Mouse (Mus musculus): ENCODE data around the gene Hist3h2ba. TPM values are rescaled to one million over a fixed set of nuclear protein-coding genes. Genes with fewer than 3 reads are reported as not detected.
"Not testable (repeated sequence)": the region's sequence is repeated elsewhere in the genome, so short reads cannot be mapped to it uniquely, and the experiment has no call there.

Hist3h2ba gene
- polyA plus RNA-seq, 1 experiment from 2014 or later = 355 TPM

DNA sequence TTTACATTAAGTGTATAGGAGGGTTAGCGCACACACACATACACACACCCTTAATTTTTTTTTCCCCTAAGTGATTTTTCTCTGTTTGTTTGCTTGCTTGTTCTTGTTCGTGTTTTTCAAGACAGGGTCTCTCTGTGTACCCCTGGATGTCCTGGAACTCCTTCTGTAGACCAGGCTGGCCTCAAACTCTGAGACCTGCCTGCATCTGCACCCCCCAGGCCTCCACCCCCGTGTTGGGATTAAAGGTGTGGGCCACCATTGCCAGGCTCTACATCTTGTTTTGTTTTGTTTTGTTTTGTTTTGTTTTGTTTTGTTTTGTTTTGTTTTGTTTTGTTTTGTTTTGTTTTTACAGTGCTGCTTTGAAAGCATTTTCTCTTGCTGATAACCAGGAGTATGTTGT is 1.4 kb upstream of the Hist3h2ba start:
- H3K27ac ChIP-seq (replicated peaks) = peak overlapping the region; percentile 100
- H3K36me3 ChIP-seq = no peaks in the 10 kb centered on the region
- 74% methylated on average over 3 of the region's 3 CpGs for WGBS
- H3K9me3 ChIP-seq = no peaks in the 10 kb centered on the region
- H3K4me2 ChIP-seq (replicated peaks) = peak overlapping the region; percentile 71
- no peaks in the 10 kb centered on the region for H3K27me3 ChIP-seq
- H3K4me3 ChIP-seq = peak overlapping the region; percentile 69
- ATAC-seq (replicated peaks) = no peak
- peaks cover 26% of the 10 kb centered on the region for H3K4me1 ChIP-seq
- H3K9ac ChIP-seq (replicated peaks) = peak overlapping the region; percentile 93

DNA sequence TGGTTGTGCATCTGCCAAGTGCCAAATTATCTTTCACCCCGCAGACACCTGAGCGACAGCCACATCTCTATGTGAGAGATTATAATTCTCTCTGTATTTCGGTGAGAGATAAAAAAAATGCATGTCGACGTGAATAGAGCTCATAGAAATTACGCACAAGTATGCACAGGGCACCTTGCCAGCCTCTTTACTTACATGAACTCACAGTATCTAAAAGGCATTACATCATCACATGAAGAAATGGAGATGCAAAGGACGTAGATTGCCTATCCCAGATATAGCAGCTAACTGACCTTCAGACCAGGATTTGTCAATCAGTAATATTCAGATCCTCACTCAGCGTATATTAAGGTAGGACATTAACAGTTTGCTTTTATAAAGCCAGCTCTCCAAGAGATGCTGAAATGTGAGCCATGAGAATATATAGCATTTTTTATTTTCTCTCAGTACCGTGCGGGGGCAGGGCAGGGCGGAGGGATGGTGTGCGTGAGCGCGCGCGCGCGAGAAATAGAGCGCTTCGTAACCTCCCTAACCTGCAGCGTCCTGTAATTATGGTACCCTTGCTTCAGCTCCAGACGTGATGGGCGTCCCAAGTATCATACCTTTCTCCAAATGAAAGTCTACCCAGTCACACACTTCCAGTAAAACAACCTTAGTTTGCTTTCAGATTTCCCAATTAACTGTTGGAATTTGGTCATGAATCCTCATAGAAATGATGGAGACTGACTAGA is 757 bp upstream of the Hist3h2ba start:
- ATAC-seq (replicated peaks) = peak; percentile 64
- Histone ChIP-seq H3K9me3 (no peaks in the 10 kb centered on the region), H3K4me3 (peak overlapping the region; percentile 69), H3K27me3 (no peaks in the 10 kb centered on the region), H3K27ac (replicated peaks) (peak overlapping the region; percentile 100), H3K4me1 (peaks cover 29% of the 10 kb centered on the region), H3K36me3 (no peaks in the 10 kb centered on the region), H3K9ac (replicated peaks) (peak overlapping the region; percentile 93), H3K4me2 (replicated peaks) (peak overlapping the region; percentile 71)
- WGBS = 4% methylated on average over 23 of the region's 23 CpGs

DNA sequence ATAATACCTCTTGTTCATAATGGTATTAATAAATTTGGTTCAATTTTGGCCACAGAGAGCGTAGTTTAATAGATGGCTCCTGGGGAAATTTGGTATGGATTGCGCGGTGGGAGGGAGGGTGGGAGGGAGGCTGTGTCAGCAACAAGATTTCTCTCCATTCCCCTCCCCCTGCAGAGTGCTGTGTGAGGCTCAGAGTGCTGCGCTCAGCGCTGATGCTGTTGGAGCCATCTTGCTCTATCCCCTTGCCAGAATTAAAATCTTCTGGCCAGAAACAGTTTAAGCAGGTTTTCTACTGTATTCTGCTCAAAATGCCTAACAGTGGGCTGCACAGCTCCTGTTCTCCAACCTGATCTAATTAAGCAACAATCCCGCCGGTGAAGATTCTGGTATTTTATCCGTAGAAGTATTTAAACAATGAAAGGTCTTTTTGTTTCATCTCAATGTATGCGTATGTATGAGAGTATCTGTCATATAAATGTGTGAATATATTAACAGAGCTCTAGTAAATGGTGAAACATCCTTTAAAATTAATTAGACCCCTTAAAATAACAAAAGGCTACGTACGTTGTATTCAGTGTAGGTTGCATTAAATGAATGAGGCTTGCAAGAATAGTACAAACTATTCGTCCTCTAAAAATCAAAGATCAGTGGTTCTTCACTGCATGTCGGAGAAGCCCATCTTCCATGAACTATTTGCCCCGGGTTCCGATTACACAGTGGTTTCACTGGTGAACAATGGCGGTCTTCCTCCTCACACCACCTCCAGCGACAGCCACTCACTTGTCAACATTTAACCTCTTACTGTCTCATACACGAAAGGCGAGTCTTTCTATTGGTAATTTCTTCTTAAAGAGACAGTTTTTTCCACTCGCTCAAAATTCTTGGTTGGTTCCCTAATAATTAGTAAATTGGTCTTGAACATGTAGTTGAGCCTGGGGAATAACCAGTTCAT is 1.0 kb downstream of the Hist3h2ba start:
- Histone ChIP-seq H3K27ac (replicated peaks) (peak overlapping the region; percentile 100), H3K4me3 (peak overlapping the region; percentile 69), H3K4me2 (replicated peaks) (peak overlapping the region; percentile 71), H3K36me3 (no peaks in the 10 kb centered on the region), H3K9ac (replicated peaks) (peak overlapping the region; percentile 93), H3K9me3 (no peaks in the 10 kb centered on the region), H3K27me3 (no peaks in the 10 kb centered on the region), H3K4me1 (peaks cover 32% of the 10 kb centered on the region)
- ATAC-seq (replicated peaks) = peak; percentile 60
- under 1% methylated on average over 20 of the region's 20 CpGs for WGBS

DNA sequence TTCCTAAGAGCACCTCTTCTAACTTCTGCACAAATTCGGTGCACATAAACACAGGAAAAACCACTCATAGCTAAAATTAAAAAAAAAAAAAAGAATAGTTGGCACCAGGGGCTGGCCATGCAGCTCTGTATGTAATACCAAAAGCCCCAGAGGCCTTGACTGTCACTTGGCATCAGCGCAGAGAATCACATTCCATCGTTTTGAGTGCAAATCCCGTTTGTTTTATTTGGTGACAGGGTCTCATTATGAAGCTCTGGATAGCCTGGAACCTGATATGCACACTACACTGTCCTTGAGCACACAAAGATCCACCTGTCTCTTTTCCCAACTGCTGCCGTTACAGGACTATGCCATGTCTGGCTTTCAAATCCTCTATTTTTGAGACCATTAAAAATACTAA is 2.5 kb downstream of the Hist3h2ba start:
- Histone ChIP-seq H3K4me3 (peak overlapping the region; percentile 69; the same call in 1 of the 2 replicates), H3K4me2 (replicated peaks) (peak overlapping the region; percentile 71), H3K9ac (replicated peaks) (peak overlapping the region; percentile 93; the same call in 1 of the 2 replicates), H3K27ac (replicated peaks) (peak overlapping the region; percentile 100), H3K36me3 (no peaks in the 10 kb centered on the region), H3K4me1 (peaks cover 34% of the 10 kb centered on the region), H3K27me3 (no peaks in the 10 kb centered on the region), H3K9me3 (no peaks in the 10 kb centered on the region)
- no peak for ATAC-seq (replicated peaks)
- 50% methylated on average over 5 of the region's 5 CpGs for WGBS

DNA sequence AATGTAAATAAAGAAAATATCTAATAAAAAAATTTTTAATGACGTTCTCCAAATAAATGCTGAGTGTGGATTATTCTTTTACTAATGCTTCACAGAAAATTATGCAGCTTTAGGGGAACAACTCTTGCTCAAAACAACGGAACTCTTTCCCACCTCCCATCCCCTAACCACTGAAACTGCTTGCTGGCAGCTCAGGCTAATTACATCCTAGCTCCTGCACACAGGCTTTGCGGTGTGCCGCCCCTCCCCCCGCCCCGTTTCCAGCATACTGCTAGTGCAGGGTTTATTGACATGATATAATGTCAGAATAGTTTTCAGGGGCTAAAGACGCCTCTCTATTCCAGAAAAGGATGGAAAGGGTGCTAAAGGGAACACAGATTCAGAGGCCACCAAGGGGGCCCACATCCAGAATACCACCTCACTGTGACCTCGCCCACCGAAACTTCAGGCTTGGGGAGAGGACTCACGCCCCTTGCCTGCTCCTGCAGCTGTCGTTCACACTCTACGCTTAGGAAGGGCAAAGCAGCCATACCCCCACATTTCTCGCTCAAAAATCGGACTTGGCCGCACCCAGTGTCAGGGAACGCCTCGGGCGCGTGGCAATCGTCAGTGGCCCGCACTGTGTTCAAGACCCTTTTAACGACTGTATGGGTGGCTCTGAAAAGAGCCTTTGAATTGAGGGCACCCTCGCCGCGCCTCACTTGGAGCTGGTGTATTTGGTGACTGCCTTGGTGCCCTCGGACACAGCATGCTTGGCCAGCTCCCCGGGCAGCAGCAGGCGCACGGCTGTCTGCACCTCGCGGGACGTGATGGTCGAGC is 4.8 kb downstream of the Hist3h2ba start:
- peaks cover 52% of the 10 kb centered on the region for H3K4me1 ChIP-seq
- ATAC-seq (replicated peaks) = peak; percentile 31
- H3K4me2 ChIP-seq (replicated peaks) = peak overlapping the region; percentile 56

DNA sequence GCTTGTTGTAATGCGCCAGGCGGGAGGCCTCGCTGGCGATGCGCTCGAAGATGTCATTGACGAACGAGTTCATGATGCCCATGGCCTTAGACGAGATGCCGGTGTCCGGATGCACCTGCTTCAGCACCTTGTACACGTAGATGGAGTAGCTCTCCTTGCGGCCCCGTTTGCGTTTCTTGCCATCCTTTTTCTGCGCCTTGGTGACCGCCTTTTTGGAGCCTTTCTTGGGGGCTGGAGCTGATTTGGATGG is 5.4 kb downstream of the Hist3h2ba start:
- H3K4me2 ChIP-seq (replicated peaks) = peak overlapping the region; percentile 56
- H3K27me3 ChIP-seq, H3K9me3 ChIP-seq, H3K36me3 ChIP-seq: not testable (repeated sequence)
- peak overlapping the region; percentile 98 for H3K27ac ChIP-seq (replicated peaks)
- peak overlapping the region; percentile 99 for H3K4me3 ChIP-seq
- peaks cover 57% of the 10 kb centered on the region for H3K4me1 ChIP-seq
- ATAC-seq (replicated peaks) = peak; percentile 31; the same call in 1 of the 2 replicates
- peak overlapping the region; percentile 71 for H3K9ac ChIP-seq (replicated peaks)
- WGBS = under 1% methylated on average over 17 of the region's 17 CpGs

More for the DNA sequence above, 4.8 kb downstream of the Hist3h2ba start:
- Histone ChIP-seq H3K27ac (replicated peaks) (peak overlapping the region; percentile 98), H3K36me3 (no peaks in the 10 kb centered on the region), H3K4me3 (peak overlapping the region; percentile 99), H3K9me3 (no peaks in the 10 kb centered on the region), H3K9ac (replicated peaks) (peak overlapping the region; percentile 71), H3K27me3 (no peaks in the 10 kb centered on the region)
- WGBS = 1% methylated on average over 33 of the region's 33 CpGs

DNA sequence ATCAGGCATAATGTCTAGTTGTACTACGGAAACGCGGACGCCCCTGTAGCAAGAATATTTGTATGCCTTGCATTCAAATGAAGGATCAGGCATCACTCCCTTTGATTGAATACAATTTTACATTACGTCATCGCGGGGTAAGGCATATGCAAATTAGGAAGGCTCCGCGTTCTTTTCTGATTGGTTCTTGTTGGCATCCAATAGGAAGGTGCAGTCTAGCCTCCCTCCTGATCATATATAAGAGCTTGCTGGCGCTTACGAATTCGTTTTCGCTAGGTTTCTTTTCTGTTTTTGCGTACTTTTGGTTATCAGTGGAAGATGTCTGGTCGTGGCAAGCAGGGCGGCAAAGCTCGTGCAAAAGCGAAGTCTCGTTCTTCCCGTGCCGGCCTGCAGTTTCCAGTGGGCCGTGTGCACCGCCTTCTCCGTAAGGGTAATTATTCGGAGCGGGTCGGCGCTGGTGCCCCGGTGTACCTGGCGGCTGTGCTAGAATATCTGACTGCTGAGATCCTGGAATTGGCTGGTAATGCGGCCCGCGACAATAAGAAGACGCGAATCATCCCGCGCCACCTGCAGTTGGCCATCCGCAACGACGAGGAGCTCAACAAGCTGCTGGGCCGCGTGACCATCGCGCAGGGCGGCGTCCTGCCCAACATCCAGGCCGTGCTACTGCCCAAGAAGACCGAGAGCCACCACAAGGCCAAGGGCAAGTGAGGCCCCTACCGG is 5.9 kb downstream of the Hist3h2ba start, which contains the start of the genes Hist3h2a and Trim17:
Gene Hist3h2a (plus strand): TSS at position 266 of the 723 bp plus-strand sequence.
Gene Trim17 (plus strand): TSS at position 266 of the 723 bp plus-strand sequence.
- peaks cover 62% of the 10 kb centered on the region for H3K4me1 ChIP-seq
- under 1% methylated on average over 49 of the region's 49 CpGs for WGBS
- H3K27me3 ChIP-seq = no peaks in the 10 kb centered on the region
- H3K9me3 ChIP-seq = no peaks in the 10 kb centered on the region
- ATAC-seq (replicated peaks) = peak; percentile 87
- peak within 1 kb of the TSS; percentile 98 for H3K27ac ChIP-seq (replicated peaks)
- peak within 1 kb of the TSS; percentile 100 for H3K9ac ChIP-seq (replicated peaks)
- H3K4me3 ChIP-seq = peak within 1 kb of the TSS; percentile 99
- no peaks in the 10 kb centered on the region for H3K36me3 ChIP-seq
- peak within 1 kb of the TSS; percentile 79 for H3K4me2 ChIP-seq (replicated peaks)

DNA sequence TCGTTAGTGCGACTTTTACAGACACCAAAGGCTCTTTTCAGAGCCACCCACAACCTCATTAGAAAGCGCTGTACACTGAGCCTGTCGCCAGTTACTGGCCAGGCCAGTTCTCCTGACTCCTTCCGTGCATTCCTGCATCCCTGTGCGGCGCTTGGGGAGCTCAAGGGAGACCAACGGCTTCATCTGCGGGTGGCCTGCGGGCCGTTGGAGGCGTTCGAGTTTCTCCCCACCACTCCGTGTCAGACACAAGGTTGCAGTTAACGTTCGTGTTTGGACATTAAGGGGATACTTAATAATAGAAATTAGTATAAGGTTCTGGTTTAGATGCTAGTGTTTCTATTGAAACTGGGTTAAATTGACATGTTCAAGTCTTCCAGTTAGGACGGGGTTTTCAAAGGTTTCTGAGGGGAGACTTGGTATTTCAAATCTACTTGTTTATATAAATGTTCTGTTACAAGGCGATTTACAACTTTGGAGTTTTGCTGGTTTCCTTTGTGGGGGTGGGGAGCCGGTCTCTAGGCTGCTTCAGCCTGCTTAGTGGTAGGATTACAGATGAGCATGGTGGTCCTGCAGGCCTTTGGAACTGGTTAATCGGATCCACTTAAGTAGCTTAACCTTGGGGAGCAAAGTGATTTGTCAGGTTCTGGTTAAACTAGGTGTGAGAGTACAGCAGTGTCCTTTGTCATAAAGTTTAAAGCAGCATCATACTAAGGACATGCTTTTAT is 6.6 kb downstream of the Hist3h2ba start:
- Histone ChIP-seq H3K27ac (replicated peaks) (peak overlapping the region; percentile 98), H3K36me3 (no peaks in the 10 kb centered on the region), H3K27me3 (no peaks in the 10 kb centered on the region), H3K4me1 (peaks cover 68% of the 10 kb centered on the region), H3K4me3 (peak overlapping the region; percentile 99), H3K4me2 (replicated peaks) (peak overlapping the region; percentile 79), H3K9ac (replicated peaks) (peak overlapping the region; percentile 100), H3K9me3 (no peaks in the 10 kb centered on the region)
- ATAC-seq (replicated peaks) = no peak; the same call in 1 of the 2 replicates
- WGBS = under 1% methylated on average over 20 of the region's 20 CpGs

DNA sequence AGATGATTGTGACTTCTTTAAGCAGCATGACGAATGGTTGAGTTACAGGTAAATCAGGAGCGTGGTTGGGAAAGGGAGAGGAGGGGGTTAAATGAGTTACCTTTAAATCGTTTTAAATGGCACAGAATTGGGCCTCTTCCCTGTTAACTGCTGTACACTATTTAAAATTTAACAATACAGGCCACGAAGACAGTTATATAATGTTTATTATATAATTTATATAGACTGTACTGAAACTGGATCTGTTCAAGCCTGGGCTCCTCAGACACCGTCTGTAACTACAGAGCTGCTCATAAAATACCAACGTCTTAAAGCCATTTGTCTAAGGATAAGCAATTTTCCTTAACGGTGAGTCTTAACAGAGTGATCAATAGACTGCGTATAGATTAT is 7.1 kb downstream of the Hist3h2ba start:
- Histone ChIP-seq H3K9ac (replicated peaks) (peak overlapping the region; percentile 100), H3K4me1 (peaks cover 66% of the 10 kb centered on the region), H3K27me3 (no peaks in the 10 kb centered on the region), H3K27ac (replicated peaks) (peak overlapping the region; percentile 98), H3K4me3 (peak overlapping the region; percentile 99), H3K4me2 (replicated peaks) (peak overlapping the region; percentile 79), H3K9me3 (no peaks in the 10 kb centered on the region), H3K36me3 (no peaks in the 10 kb centered on the region)
- no peak for ATAC-seq (replicated peaks)
- WGBS = 8% methylated on average over 8 of the region's 8 CpGs

DNA sequence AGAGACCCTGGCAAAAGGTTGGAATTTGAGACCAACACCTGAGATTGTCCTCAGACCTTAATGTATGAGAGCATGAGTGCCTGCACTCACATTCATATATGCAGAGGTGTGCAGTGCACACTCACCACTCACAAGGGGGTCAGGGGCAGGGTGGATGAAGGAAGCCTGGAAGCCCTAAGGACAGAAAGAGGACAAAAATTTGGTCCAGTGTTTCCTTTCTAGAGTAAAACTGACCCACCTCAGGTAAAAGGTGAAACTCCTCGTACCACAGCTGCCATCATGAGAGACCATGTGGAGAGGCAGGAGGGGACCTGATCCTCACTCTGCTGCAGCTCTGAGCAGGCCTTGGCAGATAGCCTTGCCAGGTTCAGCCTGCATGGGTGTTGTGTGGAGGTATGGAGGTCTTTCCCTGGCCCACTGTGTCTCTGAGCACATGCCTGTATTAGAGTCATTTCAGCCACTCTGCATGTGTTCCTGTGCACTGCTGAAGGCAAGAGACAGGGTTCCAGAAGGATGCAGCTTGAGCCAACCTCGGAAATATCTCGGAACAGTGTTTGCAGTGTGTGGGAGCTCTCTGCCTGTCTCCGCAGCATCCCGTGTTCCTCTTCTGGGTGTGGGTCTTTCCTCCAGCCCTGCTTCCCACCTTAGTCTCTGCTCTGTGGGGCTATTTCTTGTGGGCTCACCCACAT is 8.7 kb downstream of the Hist3h2ba start:
- ATAC-seq (replicated peaks) = no peak
- H3K27ac ChIP-seq (replicated peaks) = peak overlapping the region; percentile 47
- H3K9ac ChIP-seq (replicated peaks) = peak overlapping the region; percentile 100

More for the DNA sequence above, 8.7 kb downstream of the Hist3h2ba start:
- H3K4me2 ChIP-seq (replicated peaks) = peak overlapping the region; percentile 79
- H3K27me3 ChIP-seq = no peaks in the 10 kb centered on the region
- peaks cover 51% of the 10 kb centered on the region for H3K4me1 ChIP-seq
- H3K9me3 ChIP-seq = no peaks in the 10 kb centered on the region
- peak overlapping the region; percentile 99 for H3K4me3 ChIP-seq
- no peaks in the 10 kb centered on the region for H3K36me3 ChIP-seq
- 72% methylated on average over 5 of the region's 5 CpGs for WGBS
